Mouse (Mus musculus): ENCODE data around the gene B3gat3.
"Not testable (repeated sequence)": the region's sequence is repeated elsewhere in the genome, so short reads cannot be mapped to it uniquely, and the experiment has no call there.

Gene B3gat3

DNA sequence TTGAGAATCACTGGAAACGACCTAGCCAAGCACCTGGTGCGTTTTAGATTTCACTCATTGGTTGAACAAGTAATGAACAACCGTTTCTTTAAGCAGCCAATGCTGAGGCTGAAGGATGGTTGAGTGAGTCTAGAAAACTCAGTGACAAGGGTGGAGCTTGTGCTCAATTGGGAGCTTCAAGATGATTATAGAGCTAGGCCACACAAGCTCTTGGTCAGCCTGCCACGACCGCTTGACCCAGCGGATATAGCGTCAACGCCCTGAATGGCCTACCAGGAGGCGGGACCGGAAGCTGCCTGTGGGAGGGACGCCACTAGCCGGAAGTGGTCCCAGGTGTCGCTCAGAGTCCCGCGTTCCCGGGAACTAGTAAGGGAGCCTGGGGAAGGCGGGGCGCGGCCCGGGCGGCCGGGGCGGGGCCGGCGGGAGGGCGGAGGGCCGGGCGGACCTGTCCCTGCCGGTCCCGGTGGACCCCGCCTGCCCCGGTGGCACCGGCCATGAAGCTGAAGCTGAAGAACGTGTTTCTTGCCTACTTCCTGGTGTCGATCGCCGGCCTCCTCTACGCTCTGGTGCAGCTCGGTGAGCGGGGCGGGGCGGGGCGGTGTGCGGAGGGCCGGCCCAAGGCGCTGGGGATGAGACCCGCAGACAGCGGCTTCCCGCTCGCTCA lies at the start of gene B3gat3:
Gene B3gat3, plus strand, starts transcription at position 302 of the 664 bp plus-strand sequence.
- DNase-seq (ENCODE audit: low spot score in 2 of 2) = peak; percentile 94 to 96

DNA sequence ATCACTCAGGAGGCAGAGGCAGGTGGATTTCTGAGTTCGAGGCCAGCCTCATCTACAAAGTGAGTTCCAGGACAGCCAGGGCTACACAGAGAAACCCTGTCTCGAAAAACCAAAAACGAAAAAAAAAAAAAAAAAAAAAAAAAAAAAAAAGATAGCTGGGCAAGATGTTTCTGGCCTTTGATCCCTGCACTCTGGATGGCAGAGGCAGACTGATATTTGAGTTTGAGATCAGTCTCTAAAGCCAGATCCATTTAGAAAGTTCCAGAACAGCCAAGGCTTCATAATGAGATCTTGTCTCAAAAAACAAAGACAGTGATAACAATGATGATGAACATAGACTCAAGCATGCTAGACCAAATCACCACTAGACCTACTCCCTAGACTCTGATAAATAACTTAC lies 49.8 kb upstream of the B3gat3 start:
- DNase-seq (ENCODE audit: low spot score in 2 of 2) = not testable (repeated sequence)

DNA sequence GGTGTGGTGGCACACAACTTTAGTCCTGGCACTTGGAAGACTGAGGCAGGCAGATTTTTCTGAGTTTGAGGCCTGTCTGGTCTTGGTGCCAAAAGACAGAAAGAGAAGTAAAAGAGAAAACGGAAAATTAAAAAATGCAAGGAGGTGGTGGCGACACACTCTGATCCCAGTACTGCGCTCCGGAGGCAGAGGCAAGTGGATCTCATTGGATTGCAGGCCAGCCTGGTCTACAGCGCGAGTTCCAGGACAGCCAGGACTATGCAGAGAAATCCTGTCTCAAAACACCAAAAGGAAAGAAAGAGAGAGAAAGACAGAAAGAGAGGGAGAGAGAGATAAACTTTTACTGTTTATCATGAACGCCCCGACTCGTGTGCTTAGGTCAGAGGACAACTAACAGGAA lies 49.3 kb upstream of the B3gat3 start:
- DNase-seq (ENCODE audit: low spot score in 2 of 2) = no peak

DNA sequence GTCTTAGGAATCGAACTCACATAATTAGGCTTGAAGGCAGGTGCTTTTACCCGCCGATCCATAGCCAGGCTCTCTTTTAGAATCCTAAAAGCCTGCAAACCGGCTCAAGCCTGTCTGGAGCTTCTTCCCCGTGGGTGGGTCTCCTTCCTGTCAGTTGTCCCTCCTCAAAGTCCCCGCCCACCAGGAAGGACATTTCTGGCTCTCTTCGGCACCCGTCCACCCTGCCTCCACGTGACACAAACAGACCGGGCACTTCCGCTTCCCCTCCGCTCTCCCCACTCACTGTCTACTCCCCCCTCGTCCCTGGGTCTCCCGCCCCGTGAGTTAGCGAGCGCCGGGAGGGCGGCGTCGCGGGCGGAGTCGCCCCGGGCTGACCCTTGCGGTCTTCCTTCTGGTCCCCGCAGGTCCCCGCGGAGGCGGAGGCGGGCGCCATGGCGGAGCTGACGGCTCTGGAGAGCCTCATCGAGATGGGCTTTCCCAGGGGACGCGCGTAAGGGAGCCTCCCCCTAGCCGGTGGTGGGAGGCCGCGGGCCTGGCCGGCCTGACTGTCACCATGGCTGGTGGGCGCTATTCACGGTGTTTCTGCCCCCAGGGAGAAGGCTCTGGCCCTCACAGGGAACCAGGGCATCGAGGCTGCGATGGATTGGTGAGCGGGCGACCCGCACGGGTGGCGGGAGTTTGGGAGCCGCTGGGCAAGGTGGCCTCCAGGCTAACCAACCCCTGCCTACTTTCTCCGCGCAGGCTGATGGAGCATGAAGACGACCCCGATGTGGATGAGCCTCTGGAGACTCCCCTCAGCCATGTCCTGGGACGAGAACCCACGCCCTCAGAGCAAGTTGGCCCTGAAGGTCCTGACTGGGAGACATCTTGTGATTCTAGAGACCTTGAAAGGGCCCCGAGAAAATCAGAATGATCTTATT lies 48.6 kb upstream of the B3gat3 start, which contains the start of gene Ubxn1:
Gene Ubxn1, plus strand, starts transcription at position 230 of the 920 bp plus-strand sequence.
- DNase-seq (ENCODE audit: low spot score in 2 of 2) = peak; percentile 98 to 100

DNA sequence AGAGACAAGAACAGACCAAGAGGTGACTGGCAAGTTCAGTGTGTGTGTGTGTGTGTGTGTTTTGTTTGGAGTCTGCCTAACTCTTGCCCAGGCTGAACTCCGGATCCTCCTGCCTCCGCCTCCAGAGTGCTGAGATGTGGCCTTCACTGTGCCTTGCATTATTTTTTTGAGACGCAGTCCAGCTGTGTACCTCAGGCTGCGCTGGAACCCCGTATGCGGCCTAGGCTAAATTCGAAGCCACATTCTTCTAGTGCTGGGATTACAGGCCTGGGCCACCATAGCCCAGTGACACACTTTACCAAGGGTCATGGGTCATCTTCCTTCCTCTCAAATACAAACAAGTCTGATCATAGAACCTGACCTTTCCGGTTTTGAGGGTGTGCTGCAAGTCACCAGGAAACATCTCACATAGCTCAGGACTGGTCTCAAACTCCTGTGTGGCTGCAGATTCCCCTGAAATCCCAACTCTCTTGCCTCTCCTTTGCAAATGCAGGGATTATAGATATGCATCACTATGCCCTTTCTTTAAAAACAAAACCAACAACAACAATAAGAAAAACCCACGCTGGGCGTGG lies 47.8 kb upstream of the B3gat3 start:
- no peak for DNase-seq (ENCODE audit: low spot score in 2 of 2)

DNA sequence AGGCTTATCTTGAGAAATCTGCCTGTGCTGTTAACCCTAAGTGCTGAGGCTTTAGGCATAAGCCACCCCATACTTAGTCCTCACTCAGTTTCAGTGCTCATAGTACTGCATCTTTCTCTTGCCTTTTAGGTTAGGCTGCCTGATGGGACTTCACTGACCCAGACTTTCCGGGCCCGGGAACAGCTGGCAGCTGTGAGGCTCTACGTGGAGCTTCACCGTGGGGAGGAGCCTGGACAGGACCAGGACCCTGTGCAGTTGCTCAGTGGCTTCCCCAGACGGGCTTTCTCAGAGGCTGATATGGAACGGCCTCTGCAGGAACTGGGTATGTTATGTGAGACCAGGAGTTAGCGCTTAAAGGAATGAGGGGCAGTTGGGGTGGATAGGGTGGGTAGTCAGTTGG lies 45.1 kb upstream of the B3gat3 start:
- no peak for DNase-seq (ENCODE audit: low spot score in 2 of 2)

DNA sequence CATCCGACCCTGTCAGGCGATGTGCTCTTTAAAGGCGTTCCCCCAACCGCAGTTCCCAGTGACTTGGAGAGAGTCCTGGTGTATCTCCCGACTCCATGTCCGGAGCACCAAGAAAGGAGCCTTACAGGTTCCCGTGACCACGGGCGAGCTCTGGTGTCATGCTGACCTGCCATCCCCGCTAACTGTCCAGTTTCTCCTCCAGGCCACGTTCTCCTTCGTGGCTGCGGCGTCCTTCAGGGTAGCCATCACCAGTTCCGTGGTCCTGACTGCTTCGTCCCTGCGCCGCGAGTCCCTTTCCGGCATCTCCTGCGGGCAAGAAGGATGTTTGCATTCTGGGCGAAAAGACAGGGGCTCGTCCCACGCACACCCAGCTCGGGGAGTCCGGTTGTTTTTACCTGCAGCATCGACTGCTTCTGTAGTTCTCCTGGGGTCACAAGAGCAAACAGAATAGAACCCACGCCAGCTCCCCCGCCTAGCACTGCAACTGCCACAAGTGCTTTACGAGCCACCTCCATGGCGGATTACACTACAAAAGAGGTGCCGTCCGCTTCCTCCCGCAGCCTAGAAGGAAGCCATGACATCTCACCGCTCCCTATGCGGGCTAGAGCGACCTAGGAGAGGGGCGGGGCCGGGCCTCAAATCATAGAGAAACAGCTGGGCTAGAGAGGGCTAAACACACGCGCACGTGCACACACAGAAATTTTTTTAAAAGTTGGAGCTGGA lies 39.7 kb upstream of the B3gat3 start, which contains the start of gene Uqcc3:
Gene Uqcc3, minus strand, starts transcription at position 613 of the 723 bp plus-strand sequence.
- peak; percentile 86 to 89 for DNase-seq (ENCODE audit: low spot score in 2 of 2)

DNA sequence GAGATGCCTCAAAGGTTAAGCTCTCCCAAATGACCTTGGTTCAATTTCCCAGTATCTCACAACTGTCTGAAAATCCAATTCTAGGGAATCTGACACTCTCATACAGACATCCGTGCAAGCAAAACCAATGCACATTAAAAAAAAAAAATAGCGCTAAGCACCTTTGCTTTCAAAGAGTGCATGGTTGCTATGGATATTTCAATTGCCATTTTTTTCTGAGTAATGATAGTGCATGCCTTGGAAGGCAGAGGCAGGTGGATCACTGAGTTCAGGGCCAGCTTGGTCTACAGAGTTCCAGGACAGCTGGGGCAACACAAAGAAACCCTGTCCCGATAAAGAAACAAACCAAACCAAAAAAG lies 39.2 kb upstream of the B3gat3 start:
- no peak for DNase-seq (ENCODE audit: low spot score in 2 of 2)

DNA sequence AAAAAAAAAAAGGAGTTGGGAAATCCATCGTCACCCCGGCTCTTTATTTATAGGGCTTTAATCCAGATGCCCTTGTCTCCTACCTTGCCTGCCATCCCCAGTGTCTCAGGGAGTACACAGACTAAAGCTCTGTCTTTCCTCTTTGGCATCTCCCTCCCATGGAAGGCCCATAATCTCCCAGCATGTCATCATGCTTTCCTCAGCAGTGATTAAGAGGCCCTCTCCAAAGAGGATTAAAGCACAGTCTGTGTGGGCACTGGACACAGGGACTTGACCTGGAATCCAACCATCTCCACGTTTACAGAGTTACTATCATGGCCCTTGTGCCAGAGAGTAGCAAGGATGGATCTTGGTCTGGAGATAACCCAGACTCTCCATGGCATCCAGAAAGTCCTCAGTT lies 36.6 kb upstream of the B3gat3 start, which contains the start of the genes Lbhd1 and Gm49403:
Gene Lbhd1, plus strand, starts transcription at position 117 of the 400 bp plus-strand sequence.
Gene Gm49403, plus strand, starts transcription at position 315 of the 400 bp plus-strand sequence.
- DNase-seq (ENCODE audit: low spot score in 2 of 2) = no peak

DNA sequence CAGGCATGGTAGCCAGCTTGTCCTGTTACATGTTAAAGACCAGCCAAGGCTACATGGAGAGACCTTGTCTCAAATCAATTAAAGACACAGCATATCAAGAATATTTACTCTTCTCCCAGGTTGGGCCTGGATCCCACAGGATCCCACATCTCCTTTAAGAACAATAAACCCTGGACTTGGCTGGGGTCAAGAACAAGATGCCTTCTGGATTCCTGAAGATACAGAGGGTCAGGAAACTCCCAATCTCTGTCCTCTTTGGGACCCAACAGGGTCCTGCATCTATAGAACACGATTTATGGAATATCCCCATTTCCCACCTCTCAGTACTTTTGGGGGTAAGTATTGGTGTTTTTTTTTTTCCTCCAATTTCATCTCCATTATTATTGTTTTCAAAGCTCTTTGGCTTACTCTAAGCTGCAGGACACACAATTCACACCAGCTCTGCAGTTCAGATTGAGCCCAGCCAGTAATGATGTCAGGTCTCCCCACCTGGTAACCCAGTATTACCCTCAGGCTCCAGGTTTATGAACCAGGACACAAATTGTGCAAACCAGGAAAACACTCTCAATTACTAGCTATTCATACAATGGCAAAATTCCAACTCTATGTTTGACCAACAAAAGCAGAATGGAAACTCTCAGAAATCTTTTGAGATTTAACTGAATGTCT lies 33.1 kb upstream of the B3gat3 start:
- no peak for DNase-seq (ENCODE audit: low spot score in 2 of 2)

DNA sequence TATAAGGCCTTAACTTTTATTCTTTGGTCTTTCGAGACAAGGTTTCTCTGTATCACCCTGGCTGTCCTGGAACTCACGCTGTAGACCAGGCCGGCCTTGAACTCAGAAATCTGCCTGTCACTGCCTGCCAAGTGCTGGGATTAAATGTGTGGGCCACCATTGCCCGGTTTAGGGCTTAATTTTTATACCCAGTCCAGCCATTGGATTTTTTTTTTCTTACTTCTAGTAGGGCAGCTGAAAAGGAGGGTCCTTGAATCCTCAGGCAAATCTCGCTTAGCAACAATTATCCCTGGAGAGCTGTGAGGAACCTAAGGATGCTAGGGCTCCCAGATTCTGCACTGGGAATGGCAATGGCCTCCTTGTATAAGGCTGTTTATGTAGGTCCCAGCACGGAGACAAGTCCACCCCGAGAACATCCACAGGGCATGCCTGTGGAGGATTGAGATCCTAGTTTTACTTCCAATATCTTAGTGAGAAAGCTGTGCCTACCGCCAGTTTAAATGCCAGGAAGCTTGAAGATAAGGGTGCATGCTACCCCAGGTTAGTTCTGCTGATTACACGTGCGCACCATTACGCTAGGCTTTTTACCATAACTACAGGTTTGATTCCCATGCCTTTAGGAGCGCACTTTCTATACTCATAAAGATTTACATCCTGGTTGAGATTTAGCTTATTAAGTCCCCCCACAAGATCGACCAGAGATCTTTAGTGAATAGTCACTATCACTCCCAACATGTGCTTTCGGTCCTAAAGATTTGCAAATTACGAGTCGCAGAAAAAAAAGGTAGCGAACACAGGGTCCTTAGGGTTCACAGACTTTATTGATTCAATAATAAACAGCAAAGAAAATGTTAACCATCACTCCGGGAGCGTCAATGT lies 32.4 kb upstream of the B3gat3 start:
- no peak for DNase-seq (ENCODE audit: low spot score in 2 of 2)

DNA sequence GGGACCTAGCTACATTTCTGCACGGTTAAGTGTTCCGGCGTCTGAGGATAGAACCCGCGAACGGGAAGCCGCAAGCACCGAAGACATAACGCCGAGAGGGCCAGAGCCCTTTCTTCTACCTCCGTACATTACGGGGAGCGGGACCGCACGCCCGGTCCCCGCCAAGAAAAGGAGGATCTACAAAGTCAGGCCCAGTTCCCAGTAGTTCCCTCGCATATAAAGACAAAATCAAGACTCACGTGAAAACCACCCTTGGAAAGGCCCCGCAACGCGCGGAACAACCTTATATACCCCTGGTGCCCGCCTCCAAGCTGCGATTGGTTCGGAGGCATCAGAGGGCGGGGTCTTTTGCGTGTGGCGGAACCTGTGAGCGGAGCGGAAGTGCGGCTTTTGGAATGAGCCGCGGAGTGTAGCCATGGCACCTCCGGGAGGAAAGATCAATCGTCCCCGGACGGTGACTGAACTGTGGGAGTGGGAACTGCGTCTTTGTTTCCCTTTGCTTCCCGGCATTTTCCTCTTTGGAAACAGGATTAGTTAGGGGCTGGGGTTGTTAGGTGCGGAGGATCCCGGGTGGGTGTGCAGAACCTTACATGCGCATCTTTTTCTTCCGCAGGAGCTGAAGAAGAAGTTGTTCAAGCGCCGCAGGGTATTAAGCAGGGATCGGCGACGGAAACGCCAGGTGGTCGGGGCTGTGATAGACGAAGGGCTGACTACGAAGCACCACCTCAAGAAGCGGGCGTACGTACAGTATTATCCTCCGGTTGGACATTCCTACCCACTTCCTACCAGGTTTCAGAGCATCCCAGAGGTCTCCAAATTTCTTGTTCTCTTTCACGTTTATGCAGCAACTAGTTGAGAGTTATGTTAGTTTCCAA lies 31.4 kb upstream of the B3gat3 start, which contains the start of the genes 1810009A15Rik and Gm49416:
Gene 1810009A15Rik, plus strand, starts transcription at position 343 of the 875 bp plus-strand sequence.
Gene Gm49416, plus strand, starts transcription at position 416 of the 875 bp plus-strand sequence.
- DNase-seq (ENCODE audit: low spot score in 2 of 2) = peak; percentile 92 to 93

DNA sequence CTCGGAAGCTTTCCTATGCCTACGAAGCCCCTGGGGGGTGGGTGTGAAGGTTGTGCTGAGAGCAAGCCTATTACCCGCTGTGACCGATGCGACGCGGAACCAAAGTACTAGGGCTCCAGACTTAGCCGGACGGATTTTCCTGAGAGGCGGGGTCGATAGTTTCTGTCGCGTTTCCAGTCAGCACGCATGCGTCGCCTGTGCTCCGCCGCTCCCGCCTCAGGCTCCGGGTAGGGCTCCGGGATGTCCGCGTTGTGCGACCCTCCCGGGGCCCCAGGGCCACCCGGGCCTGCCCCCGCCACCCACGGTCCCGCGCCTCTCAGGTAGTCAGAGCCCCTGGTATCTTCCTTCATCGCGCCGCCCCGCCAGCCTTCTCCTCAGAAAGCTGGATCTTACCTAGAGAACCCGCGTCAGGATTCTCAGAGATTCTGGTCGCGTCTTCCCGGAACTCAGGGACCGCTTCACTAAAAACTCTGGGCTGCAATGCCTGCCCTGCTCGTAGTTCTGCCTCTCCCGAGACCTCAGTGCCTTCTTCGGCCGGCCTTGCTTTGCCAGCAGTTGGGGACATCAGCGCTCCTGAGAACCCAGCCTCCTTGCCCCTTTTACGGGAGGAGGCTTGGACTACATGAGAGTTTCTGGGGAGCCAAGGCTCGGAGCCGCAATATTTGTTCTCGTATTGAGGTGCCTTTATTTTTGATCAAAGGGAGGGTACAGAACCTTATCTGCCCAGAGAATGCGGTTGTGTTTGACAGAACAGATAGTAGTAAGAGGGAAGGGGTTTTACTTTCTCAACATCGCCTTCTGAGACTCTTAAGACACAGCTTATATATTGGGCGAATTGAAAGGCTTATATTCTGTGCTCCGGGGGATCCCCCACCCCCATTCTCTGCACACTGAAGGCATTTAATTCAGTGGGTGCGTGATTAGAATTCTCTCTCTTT lies 27.1 kb upstream of the B3gat3 start, which contains the start of gene Ints5:
Gene Ints5, plus strand, starts transcription at position 177 of the 938 bp plus-strand sequence.
- peak; percentile 88 to 90 for DNase-seq (ENCODE audit: low spot score in 2 of 2)

DNA sequence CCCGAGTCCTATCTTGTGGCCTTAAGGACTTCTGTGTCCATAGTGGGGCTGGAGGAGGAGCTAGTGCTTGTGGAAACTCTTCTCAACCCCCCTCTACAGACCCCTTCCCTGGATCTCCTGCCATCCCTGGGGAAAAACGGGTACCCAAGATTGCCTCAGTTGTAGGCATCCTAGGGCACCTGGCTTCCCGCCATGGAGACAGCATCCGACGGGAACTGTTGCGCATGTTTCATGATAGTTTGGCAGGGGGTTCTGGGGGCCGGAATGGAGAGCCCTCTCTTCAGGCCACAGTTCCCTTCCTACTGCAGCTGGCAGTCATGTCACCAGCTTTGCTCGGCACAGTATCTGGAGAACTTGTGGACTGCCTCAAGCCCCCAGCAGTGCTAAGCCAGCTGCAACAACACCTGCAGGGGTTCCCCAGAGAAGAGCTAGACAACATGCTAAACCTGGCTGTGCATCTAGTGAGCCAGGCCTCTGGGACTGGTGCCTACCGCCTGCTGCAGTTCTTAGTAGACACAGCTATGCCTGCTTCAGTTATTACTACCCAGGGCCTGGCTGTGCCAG lies 24.7 kb upstream of the B3gat3 start:
- no peak for DNase-seq (ENCODE audit: low spot score in 2 of 2)

DNA sequence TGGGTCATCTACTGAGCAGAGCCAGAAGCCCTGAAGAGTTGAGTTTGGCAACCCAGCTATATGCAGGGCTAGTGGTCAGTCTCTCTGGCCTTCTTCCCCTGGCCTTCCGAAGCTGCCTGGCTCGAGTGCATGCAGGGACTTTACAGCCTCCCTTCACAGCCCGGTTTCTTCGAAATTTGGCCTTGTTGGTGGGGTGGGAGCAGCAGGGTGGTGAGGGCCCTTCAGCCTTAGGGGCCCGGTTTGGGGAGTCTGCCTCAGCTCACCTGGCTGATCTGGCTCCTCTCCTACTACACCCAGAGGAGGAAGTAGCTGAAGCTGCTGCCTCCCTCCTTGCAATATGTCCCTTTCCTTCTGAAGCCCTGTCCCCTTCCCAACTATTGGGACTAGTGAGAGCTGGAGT lies 23.9 kb upstream of the B3gat3 start:
- DNase-seq (ENCODE audit: low spot score in 2 of 2) = not testable (repeated sequence)

DNA sequence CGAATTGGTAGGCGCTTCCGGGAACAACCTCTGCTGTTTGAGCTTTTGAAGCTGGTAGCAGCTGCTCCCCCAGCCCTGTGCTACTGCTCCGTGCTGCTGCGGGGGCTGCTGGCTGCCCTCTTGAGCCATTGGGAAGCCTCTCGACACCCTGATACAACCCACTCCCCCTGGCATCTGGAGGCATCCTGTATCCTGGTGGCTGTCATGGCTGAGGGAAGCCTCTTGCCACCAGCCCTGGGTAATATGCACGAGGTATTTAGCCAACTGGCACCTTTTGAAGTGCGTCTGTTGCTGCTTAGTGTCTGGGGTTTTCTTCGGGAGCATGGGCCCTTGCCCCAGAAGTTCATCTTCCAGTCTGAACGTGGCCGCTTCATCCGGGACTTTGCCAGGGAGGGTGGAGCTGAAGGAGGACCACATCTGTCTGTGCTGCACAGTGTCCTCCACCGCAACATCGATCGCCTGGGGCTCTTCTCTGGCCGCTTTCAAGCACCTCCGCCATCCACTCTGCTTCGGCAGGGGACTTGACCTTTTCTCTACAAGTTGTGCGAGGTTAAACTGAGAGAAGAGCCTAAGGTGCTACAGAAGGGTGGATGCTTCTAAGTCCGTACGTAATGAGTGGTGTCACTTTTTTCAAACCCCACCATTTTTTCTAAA lies 22.8 kb upstream of the B3gat3 start:
- DNase-seq (ENCODE audit: low spot score in 2 of 2) = peak; percentile 35 to 42
